Mouse (Mus musculus): ENCODE data around the gene Btbd3.

DNA sequence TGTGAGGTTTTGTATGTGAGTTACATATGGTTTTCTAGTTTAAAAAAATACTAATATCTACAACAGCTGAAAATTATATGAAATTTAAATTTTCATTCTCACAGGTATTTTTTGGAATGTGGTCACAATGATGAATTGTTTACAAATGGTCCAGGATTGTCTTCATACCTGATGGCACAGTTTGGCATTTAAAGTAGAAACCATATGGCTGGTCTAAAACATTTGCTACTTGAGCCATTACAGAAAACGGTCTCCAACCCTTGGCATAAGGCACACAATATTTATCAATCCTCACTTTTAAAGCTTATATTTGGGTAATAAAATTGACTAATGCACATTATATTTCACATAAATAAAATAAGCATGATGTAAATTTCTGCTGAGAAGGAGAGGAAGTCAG is 272.1 kb downstream of the Btbd3 start:
- no peak for TF ChIP-seq CTCF (IDR thresholded peaks at IDR 0.05; ENCODE audit: low read depth, low read length)
- TF ChIP-seq POLR2A (IDR thresholded peaks at IDR 0.05; ENCODE audit: borderline replicate concordance, low read depth, low read length) = no peak

Data from bone marrow macrophage, adult 2 months (primary cell).